Mouse (Mus musculus) hindbrain, embryonic 15.5 days (tissue): ENCODE data around the gene Zscan2. TPM values are rescaled to one million over a fixed set of nuclear protein-coding genes. Genes with fewer than 3 reads are reported as not detected.

Experiments used
- ATAC-seq: fragments of 200-750 bp; cut with Nextera tagmentation; 2 replicates; pipeline ENCODE4 v1.8.0; 2017; ENCODE audit warnings: low read depth, moderate number of reproducible peaks, moderate TSS enrichment; ENCODE audit not compliant: low FRiP score
- H3K27ac ChIP-seq: fragments of 300-500 bp; sonication (generic); replicated peaks from 2 replicates; pipeline ENCODE4 v1.5.1; 2015; ENCODE audit warnings: mild to moderate bottlenecking, inconsistent platforms
- H3K27me3 ChIP-seq: fragments of 300-500 bp; sonication (generic); 2 replicates; pipeline ENCODE4 v1.6.1; 2015; ENCODE audit warnings: control low read depth, inconsistent platforms
- H3K36me3 ChIP-seq: fragments of 300-500 bp; sonication (generic); 2 replicates; pipeline ENCODE4 v1.6.1; 2015; ENCODE audit warnings: control low read depth, inconsistent platforms
- H3K4me1 ChIP-seq: fragments of 300-500 bp; sonication (generic); replicated peaks from 2 replicates; pipeline ENCODE4 v1.6.1; 2015; ENCODE audit warnings: control low read depth, inconsistent platforms
- H3K4me2 ChIP-seq: fragments of 300-500 bp; sonication (generic); 2 replicates; pipeline ENCODE4 v1.6.1; 2015; ENCODE audit warnings: moderate library complexity, mild to moderate bottlenecking, inconsistent platforms
- H3K4me3 ChIP-seq: fragments of 300-500 bp; sonication (generic); 2 replicates; pipeline ENCODE4 v1.5.1; 2015; ENCODE audit warnings: mild to moderate bottlenecking, inconsistent platforms
- H3K9ac ChIP-seq: fragments of 300-500 bp; sonication (generic); 2 replicates; pipeline ENCODE4 v1.6.1; 2015; ENCODE audit warnings: inconsistent platforms
- H3K9me3 ChIP-seq: fragments of 300-500 bp; sonication (generic); 2 replicates; pipeline ENCODE4 v1.6.1; 2016; ENCODE audit warnings: control low read depth, inconsistent platforms
- WGBS: fragments of 180-500 bp; shearing (Covaris S2); methylation state at CpG from one replicate; pipeline ENCODE4 v1.1.7; 2015; 5-methylcytosine and 5-hydroxymethylcytosine counted together
- polyA plus RNA-seq: library from polyadenylated mRNA; unstranded; fragments of >200 nt; fragmentation: Nextera tagmentation; extraction: Ambion mirVana; gene quantifications from 2 replicates; pipeline ENCODE4 v1.2.1, GENCODE M21; 2015

Gene Zscan2
- polyA plus RNA-seq, 1 experiment from 2014 or later, result 4.4 TPM

DNA sequence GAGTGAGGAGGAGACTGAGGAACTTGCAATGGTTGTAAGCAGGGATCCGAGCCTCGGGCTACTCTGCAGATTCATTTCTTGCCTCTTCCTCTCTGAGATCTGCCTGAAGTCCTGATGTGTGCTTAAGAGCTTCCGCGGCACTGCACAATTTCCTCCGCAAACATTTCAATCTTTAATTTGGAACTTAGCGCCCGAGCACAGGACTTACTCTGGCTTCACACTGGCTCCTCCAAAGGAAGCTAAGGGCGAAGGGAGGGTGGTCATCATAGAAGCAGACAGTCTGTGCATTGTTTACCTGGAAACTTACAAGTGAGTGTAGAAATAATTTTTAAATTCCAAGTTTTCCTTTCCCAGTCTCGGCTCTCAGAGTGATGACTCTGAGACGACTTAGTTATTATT, 14.4 kb upstream of the Zscan2 start:
- Histone ChIP-seq H3K4me2 (no peak overlapping the region), H3K4me3 (no peak overlapping the region), H3K27me3 (no peaks in the 10 kb centered on the region), H3K9me3 (no peaks in the 10 kb centered on the region), H3K27ac (no peak overlapping the region), H3K4me1 (no peaks in the 10 kb centered on the region), H3K36me3 (no peaks in the 10 kb centered on the region), H3K9ac (no peak overlapping the region)
- WGBS, result 92% methylated on average over 10 of the region's 10 CpGs
- ATAC-seq, result no peak

GRCm38 (mm10) chr7:80846709-80847108, 14.0 kb upstream of the Zscan2 start:
- Histone ChIP-seq H3K27me3 (no peaks in the 10 kb centered on the region), H3K4me1 (no peaks in the 10 kb centered on the region), H3K36me3 (no peaks in the 10 kb centered on the region), H3K4me3 (no peak overlapping the region), H3K9me3 (no peaks in the 10 kb centered on the region), H3K27ac (no peak overlapping the region), H3K9ac (no peak overlapping the region), H3K4me2 (no peak overlapping the region)
- WGBS, result 89% methylated on average over 5 of the region's 5 CpGs
- ATAC-seq, result no peak

DNA sequence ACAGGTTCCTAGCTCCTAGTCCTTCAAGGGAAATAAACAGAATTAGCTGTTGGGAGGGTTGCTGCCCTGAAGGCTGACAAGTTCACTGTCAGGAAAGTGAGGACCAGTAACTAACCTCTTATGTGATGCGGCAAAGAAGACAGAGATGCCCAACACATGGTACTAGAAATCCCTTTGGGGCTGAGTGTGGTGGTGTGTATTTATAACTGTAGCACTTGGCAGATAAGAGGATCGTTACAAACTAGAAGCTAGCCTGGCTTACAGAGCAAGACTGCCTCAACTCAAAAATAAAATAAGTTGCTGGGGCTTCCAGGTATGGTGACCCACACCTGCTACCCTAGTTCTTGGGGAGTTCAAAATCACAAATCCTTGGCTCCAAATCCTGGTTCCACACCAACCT, 11.5 kb upstream of the Zscan2 start:
- Histone ChIP-seq H3K9me3 (no peaks in the 10 kb centered on the region), H3K4me1 (no peaks in the 10 kb centered on the region), H3K36me3 (no peaks in the 10 kb centered on the region), H3K9ac (no peak overlapping the region), H3K27me3 (no peaks in the 10 kb centered on the region), H3K4me3 (no peak overlapping the region), H3K27ac (no peak overlapping the region), H3K4me2 (no peak overlapping the region)
- no peak for ATAC-seq
- 91% methylated on average over 2 of the region's 2 CpGs for WGBS

DNA sequence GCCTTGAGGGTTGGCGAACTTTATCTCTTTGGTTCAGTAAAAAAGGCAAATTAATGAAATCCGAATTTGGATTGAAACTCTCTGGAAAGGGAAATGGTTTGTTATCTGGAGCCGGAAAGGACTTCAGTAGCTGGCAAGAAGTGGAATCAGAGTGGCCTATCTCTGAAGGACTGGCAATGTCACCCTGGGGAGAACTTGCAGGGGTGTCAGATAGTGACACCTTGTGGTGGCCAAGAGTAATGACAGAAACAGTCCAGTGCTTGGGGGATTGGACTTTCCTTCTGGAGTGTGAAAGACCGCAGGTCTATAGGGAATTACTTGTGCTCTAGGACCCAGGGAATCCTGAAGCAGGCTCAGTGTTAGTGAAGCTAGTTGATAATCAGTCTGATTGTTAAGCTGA, 11.0 kb upstream of the Zscan2 start:
- WGBS, result 36% methylated on average over 4 of the region's 4 CpGs
- Histone ChIP-seq H3K9me3 (no peaks in the 10 kb centered on the region), H3K4me3 (no peak overlapping the region), H3K27me3 (no peaks in the 10 kb centered on the region), H3K27ac (no peak overlapping the region), H3K36me3 (no peaks in the 10 kb centered on the region), H3K4me2 (no peak overlapping the region), H3K4me1 (no peaks in the 10 kb centered on the region), H3K9ac (no peak overlapping the region)
- peak; percentile 59; the same call in 1 of the 2 replicates for ATAC-seq

DNA sequence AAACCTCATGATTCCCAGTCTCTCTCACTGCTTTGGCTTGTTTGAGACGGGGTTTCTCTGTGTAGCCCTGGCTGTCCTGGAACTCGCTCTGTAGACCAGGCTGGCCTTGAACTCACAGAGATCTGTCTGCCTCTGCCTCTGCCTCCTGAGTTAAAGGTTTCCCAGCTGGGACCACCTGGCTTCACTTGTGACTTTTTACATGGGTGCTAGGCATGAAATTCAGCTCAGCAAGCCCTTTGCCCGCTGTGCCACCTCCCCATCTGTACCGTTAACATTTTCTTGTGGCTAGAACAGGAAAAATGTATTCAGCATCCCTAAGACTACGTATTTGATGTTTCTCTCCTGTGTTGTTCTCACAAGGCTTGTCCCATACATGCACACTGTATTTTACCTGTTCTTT, 10.2 kb upstream of the Zscan2 start:
- no peak for ATAC-seq
- 81% methylated on average over 5 of the region's 5 CpGs for WGBS
- no peak overlapping the region for H3K27ac ChIP-seq
- no peak overlapping the region for H3K9ac ChIP-seq
- H3K9me3 ChIP-seq, result no peaks in the 10 kb centered on the region
- no peak overlapping the region for H3K4me2 ChIP-seq
- H3K4me3 ChIP-seq, result no peak overlapping the region
- H3K36me3 ChIP-seq, result no peaks in the 10 kb centered on the region
- no peaks in the 10 kb centered on the region for H3K4me1 ChIP-seq
- H3K27me3 ChIP-seq, result no peaks in the 10 kb centered on the region

DNA sequence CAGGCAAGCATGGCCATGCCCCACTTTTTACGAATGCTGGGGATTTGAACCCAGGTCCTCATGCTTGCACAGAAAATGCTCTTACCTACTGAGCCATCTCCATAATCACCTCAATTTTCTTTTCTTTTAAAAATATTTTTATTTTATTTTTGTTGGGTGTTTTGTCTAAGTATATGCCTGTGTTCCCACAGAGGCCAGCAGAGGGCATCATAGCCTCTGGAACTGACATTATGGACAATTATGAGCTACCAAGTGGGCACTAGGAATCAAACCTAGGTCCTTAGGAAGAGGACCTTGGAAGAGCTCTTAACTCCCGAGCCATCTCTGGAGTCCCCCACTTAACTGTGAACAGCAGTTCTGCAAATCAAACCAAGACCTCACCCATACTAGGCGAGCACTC, 7.5 kb upstream of the Zscan2 start:
- Histone ChIP-seq H3K9me3 (no peaks in the 10 kb centered on the region), H3K4me3 (no peak overlapping the region), H3K27ac (no peak overlapping the region), H3K27me3 (no peaks in the 10 kb centered on the region), H3K36me3 (no peaks in the 10 kb centered on the region), H3K4me2 (no peak overlapping the region), H3K4me1 (no peaks in the 10 kb centered on the region), H3K9ac (no peak overlapping the region)
- no peak for ATAC-seq
- WGBS, result over 99% methylated on average over 3 of the region's 3 CpGs

GRCm38 (mm10) chr7:80855316-80855715, 5.4 kb upstream of the Zscan2 start:
- Histone ChIP-seq H3K36me3 (no peaks in the 10 kb centered on the region), H3K4me3 (no peak overlapping the region), H3K4me2 (no peak overlapping the region), H3K9me3 (no peaks in the 10 kb centered on the region), H3K27ac (peak overlapping the region; percentile 17; the same call in 1 of the 2 replicates), H3K27me3 (no peaks in the 10 kb centered on the region), H3K4me1 (peaks cover 4% of the 10 kb centered on the region), H3K9ac (no peak overlapping the region)
- ATAC-seq, result 0 out of 2 replicates have a peak, but pooled peaks have one; percentile 37

- Histone ChIP-seq H3K9me3 (no peaks in the 10 kb centered on the region), H3K9ac (no peak overlapping the region), H3K36me3 (no peaks in the 10 kb centered on the region), H3K4me3 (no peak overlapping the region), H3K27me3 (no peaks in the 10 kb centered on the region), H3K4me1 (peaks cover 12% of the 10 kb centered on the region), H3K4me2 (no peak overlapping the region), H3K27ac (no peak overlapping the region)
- 25% methylated on average over 6 of the region's 6 CpGs for WGBS
- no peak for ATAC-seq
Observed at GRCm38 (mm10) chr7:80857181-80857580, 3.5 kb upstream of the Zscan2 start.

GRCm38 (mm10) chr7:80860227-80860626, 493 bp upstream of the Zscan2 start:
- Histone ChIP-seq H3K27me3 (no peaks in the 10 kb centered on the region), H3K27ac (peak overlapping the region; percentile 49), H3K36me3 (peaks cover 10% of the 10 kb centered on the region), H3K4me1 (peaks cover 43% of the 10 kb centered on the region), H3K4me3 (peak overlapping the region; percentile 92), H3K9me3 (no peaks in the 10 kb centered on the region), H3K9ac (peak overlapping the region; percentile 97), H3K4me2 (peak overlapping the region; percentile 69)
- peak; percentile 47 for ATAC-seq
- WGBS, result 1% methylated on average over 13 of the region's 13 CpGs

DNA sequence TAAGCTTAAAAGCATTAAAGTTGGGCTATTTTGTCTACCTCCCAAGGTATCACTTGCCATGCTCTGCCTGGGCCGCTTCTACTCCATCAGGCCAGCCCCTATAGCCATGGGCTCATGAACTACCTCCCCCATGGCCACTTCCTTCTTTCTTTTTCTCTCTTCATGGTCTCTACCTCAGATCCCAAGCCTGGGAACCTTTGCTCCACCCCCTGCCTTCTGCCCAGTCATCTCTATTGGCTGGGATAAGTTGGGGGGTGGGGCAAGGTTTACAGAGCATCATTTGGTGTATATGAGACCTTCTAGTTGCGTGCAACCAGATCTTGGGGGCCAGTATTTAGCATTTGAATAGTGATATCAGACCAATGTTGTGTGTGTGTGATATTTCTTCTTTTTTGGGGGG, 1.8 kb downstream of the Zscan2 start:
- Histone ChIP-seq H3K27me3 (no peaks in the 10 kb centered on the region), H3K36me3 (peaks cover 29% of the 10 kb centered on the region), H3K4me1 (peaks cover 54% of the 10 kb centered on the region), H3K9ac (no peak overlapping the region), H3K9me3 (no peaks in the 10 kb centered on the region), H3K4me3 (peak overlapping the region; percentile 92), H3K27ac (no peak overlapping the region), H3K4me2 (peak overlapping the region; percentile 69)
- ATAC-seq, result no peak
- WGBS, result 91% methylated on average over 2 of the region's 2 CpGs

DNA sequence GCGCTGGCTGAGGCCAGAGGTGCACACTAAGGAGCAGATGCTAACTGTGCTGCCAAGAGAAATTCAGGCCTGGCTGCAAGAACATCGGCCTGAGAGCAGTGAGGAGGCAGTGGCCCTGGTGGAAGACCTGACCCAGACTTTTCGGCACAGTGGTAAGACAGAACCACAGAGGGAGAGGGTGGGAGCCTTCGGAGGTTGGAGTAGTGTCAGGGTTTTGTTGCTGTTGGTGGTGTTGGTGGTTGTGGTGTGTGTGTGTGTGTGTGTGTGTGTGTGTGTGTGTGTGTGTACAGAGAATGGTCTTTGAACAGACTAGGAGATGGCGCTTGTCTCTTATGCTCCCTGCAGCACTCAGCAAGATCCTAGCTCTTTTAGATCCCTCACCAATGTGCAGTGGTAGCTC, 2.8 kb downstream of the Zscan2 start:
- 0 out of 2 replicates have a peak overlapping the region, but pooled peaks have one; percentile 4 for H3K9ac ChIP-seq

DNA sequence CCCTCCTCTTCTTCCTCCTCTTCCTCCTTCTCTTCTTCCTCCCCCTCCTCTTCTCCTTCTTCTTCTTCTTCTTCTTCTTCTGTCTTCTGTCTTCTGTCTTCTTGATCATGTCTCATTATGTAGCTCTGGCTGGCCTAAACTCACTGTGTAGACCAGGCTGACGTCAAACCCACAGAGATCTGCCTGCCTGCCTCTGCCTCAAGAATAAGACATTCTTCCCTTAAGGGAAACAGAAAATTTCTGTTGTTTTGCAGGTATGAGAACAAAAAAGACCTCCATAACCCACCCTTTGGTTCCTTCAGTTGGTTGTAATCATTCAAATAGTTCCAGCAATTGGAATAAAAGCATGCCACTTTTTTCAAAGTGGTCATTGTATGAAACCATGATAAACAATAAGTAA, 3.4 kb downstream of the Zscan2 start:
- Histone ChIP-seq H3K4me3 (no peak overlapping the region), H3K27me3 (no peaks in the 10 kb centered on the region), H3K27ac (no peak overlapping the region), H3K9me3 (no peaks in the 10 kb centered on the region), H3K9ac (no peak overlapping the region), H3K36me3 (peaks cover 45% of the 10 kb centered on the region), H3K4me2 (peak overlapping the region; percentile 69), H3K4me1 (peaks cover 54% of the 10 kb centered on the region)
- 59% methylated on average over 1 of the region's 1 CpGs for WGBS
- ATAC-seq, result no peak

More for the DNA sequence above, 2.8 kb downstream of the Zscan2 start:
- no peaks in the 10 kb centered on the region for H3K27me3 ChIP-seq
- H3K9me3 ChIP-seq, result no peaks in the 10 kb centered on the region
- peak overlapping the region; percentile 13; the same call in 1 of the 2 replicates for H3K4me3 ChIP-seq
- no peak for ATAC-seq
- H3K27ac ChIP-seq, result no peak overlapping the region
- peaks cover 38% of the 10 kb centered on the region for H3K36me3 ChIP-seq
- H3K4me1 ChIP-seq, result peaks cover 54% of the 10 kb centered on the region
- 87% methylated on average over 5 of the region's 5 CpGs for WGBS
- H3K4me2 ChIP-seq, result peak overlapping the region; percentile 69

DNA sequence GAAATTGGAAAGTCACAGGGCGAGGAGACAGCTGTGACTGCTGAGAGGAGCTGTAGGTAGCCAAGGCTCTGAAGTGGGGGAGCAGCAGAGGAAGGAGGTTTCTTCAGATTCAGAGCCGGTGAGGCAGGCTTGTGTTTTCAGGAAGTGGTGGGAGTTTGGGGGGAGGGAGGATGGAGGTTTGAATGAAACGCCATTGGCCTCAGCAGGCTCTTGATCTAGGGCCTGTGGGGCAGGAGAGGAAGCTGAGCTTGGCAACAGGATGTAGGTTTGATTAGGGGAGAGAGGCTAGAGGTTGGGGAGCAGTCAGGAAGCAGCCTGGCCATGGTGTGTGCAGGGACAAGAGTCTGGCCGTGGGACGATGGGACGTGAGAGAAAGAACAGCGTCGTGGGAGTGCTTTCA, 4.1 kb downstream of the Zscan2 start:
- H3K9ac ChIP-seq, result no peak overlapping the region
- WGBS, result 78% methylated on average over 8 of the region's 8 CpGs

More for the DNA sequence above, 4.1 kb downstream of the Zscan2 start:
- H3K36me3 ChIP-seq, result peaks cover 52% of the 10 kb centered on the region
- H3K4me1 ChIP-seq, result peaks cover 53% of the 10 kb centered on the region
- ATAC-seq, result no peak
- H3K4me2 ChIP-seq, result no peak overlapping the region
- no peak overlapping the region for H3K27ac ChIP-seq
- no peaks in the 10 kb centered on the region for H3K9me3 ChIP-seq
- H3K27me3 ChIP-seq, result no peaks in the 10 kb centered on the region
- no peak overlapping the region for H3K4me3 ChIP-seq
